Mouse (Mus musculus): ENCODE results near the gene Tmem230. TPM values are rescaled to one million over a fixed set of nuclear protein-coding genes. Genes with fewer than 3 reads are reported as not detected.

Gene Tmem230
- polyA plus RNA-seq, 1 experiment from 2014 or later, result 50.4 TPM

DNA sequence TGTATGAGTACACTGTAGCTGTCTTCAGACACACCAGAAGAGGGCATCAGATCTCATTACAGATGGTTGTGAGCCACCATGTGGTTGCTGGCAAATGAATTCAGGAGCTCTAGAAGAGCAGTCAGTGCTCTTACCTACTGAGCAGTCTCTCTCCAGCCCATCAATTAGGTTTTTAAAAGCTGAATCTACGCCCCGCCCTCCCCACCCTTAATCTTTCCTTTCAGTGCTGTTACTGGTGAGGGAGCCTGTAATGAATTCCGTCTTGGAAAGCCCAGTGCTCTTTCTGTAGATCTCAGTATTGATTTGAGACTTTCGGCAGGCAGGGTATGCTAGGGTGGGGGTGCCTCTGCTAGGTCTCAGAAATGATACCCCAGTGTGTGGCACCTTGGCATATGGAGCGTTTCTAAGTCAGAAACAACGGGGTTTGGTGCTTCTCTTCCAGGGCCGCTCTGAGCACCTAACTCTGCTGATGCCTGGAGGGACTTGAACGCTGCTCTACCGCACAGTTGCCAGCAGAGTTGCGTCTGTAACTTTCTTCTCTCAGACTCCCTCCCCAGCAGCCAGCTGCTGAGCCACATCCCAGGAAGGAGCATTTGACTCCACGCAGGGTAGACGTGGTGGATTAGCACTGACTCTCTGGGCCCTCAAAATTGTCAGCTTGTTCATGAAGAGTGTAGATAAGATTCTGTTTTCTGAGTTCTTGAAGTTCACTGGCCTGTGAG is 35.0 kb upstream of the Tmem230 start:
- Histone ChIP-seq H3K27ac (peak overlapping the region; percentile 30; the same call in 1 of the 2 replicates), H3K4me1 (replicated peaks) (peaks cover 39% of the 10 kb centered on the region), H3K9ac (no peak overlapping the region), H3K27me3 (no peaks in the 10 kb centered on the region), H3K9me3 (0 out of 2 replicates have a peak, but pooled peaks cover 4% of the 10 kb centered on the region), H3K36me3 (peaks cover 10% of the 10 kb centered on the region), H3K4me2 (no peak overlapping the region), H3K4me3 (no peak overlapping the region)
- WGBS, result 39% methylated on average over 12 of the region's 12 CpGs
- ATAC-seq (ENCODE audit: low FRiP score), result no peak

DNA sequence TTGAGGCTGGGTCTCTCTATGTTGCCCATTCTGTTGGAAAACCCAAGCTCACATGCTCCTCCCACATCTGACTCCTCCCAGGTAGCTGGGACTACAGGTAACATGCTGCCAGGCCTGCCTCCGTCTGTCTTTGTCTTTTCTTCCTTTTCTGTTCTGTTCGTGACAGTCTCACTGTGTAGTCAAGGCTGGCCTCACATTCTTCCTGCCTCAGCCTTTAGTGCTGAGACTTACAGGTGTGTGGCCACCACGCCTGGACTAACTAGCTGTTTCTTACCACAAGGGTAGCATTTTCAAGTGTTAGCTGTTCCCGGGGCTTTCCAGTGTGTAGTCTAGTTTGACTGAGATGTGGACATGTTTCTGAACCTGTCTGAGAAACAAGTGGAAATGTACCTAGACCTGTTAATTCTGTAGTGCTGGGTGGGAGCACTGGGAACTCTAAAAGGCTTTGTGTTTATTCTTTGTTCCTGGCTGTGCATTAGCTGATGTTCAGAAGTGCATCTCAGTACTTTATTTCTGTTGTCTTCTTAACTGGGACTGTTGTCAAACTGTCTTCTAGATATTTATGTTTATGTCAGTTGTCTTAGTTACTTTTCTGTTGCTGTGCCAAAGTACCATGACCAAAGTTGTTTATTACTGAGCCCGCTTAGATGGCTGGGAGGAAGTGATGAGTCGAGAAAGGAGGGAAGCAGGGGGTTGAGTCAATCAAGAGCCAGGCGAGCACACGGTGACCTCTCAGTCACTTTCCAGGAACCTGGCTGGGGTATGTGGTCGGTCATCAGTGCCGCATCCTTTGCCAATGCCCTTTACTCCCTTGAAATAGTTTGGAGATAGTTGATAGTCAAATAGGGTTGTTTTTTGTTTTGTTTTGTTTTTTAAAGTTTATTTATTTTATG is 34.2 kb upstream of the Tmem230 start:
- 0 out of 2 replicates have a peak, but pooled peaks cover 3% of the 10 kb centered on the region for H3K9me3 ChIP-seq
- no peak overlapping the region for H3K4me3 ChIP-seq
- H3K27me3 ChIP-seq, result no peaks in the 10 kb centered on the region
- no peak for ATAC-seq (ENCODE audit: low FRiP score)
- no peak overlapping the region for H3K27ac ChIP-seq
- WGBS, result 72% methylated on average over 10 of the region's 10 CpGs
- no peak overlapping the region for H3K9ac ChIP-seq
- H3K4me1 ChIP-seq (replicated peaks), result peaks cover 39% of the 10 kb centered on the region
- no peak overlapping the region for H3K4me2 ChIP-seq
- H3K36me3 ChIP-seq, result peaks cover 9% of the 10 kb centered on the region

DNA sequence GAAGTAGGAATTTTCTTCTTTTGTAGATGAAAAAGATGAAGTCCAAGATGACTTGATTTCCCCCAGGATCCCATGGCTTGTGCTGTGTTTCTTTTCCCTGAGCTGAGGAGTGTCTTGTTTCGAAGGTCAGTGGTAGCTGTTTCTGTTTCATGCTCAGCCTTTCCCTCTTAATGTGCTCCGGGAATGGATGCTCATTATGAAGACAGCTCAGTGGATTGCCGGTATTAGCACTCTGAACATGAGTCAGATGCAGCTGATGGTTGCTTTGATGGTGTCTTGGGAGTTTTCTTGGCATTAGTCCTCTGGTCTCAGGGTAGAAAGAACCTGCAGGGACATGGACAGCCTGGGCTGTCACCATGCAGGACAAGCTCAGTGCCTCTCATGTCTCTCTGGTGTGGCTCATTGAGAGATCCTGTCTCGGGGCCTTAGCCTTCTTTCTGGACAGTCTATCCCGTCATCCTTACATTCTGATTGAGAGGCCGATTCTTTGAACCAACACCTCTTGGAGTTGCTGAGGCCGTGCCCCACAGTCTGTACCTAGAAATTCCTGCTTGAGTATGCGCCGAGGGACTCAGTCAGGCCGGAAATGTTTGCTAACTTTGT is 33.0 kb upstream of the Tmem230 start:
- no peak overlapping the region for H3K27ac ChIP-seq
- H3K36me3 ChIP-seq, result peaks cover 9% of the 10 kb centered on the region
- WGBS, result 92% methylated on average over 10 of the region's 10 CpGs
- H3K27me3 ChIP-seq, result no peaks in the 10 kb centered on the region
- peaks cover 40% of the 10 kb centered on the region for H3K4me1 ChIP-seq (replicated peaks)
- H3K9ac ChIP-seq, result no peak overlapping the region
- no peak for ATAC-seq (ENCODE audit: low FRiP score)
- no peak overlapping the region for H3K4me2 ChIP-seq
- no peak overlapping the region for H3K4me3 ChIP-seq
- H3K9me3 ChIP-seq, result no peaks in the 10 kb centered on the region

DNA sequence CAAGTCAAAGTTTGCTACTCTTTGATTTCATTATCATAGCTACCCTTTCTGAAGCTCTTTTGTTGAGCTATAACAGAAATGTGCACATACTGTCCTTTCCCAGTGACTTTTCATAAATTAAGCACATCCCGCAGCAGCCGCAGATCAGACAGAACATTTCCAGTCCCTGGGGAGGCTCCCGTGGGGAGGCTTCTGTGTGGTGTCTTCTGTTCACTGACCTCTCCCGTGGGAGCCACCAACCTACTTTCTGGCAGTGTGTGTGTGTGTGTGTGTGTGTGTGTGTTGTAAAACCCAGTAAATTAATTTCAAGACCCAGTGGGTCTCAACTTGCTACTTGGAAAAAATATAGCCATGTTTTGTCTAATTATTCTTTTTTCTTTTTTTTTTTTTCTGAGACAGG is 32.4 kb upstream of the Tmem230 start:
- no peak overlapping the region for H3K27ac ChIP-seq
- H3K9me3 ChIP-seq, result no peaks in the 10 kb centered on the region
- peaks cover 41% of the 10 kb centered on the region for H3K4me1 ChIP-seq (replicated peaks)
- H3K27me3 ChIP-seq, result no peaks in the 10 kb centered on the region
- no peak for ATAC-seq (ENCODE audit: low FRiP score)
- H3K4me3 ChIP-seq, result no peak overlapping the region
- H3K36me3 ChIP-seq, result peaks cover 9% of the 10 kb centered on the region
- no peak overlapping the region for H3K9ac ChIP-seq
- 64% methylated on average over 4 of the region's 4 CpGs for WGBS
- H3K4me2 ChIP-seq, result no peak overlapping the region

DNA sequence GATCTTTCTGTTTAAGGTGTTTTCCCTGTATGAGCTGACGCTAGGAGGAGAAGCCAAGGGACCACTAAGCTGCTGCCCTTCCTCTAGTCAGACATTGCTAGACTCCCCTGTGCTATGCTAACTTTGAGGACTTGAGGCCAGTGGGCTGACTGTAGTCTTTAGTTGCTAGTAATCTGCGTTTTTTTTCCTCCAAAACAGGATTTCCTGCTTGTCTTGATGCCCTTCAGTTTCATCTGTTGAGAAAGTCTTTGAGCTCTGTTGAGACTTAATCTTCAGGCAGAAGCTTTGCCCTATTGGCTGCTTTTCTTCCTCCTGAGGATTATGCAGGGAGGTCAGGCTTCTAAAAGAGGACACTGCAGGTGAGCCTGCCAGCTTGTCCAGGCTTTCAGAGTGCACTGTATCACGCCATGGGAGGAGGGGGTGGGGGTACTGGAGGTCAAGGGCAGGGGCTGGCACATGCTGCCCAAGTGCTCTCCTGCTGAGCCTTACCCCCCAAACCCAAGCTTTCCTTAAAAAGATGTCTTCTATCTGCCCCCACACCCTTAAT is 31.8 kb upstream of the Tmem230 start:
- no peak for ATAC-seq (ENCODE audit: low FRiP score)
- WGBS, result 72% methylated on average over 3 of the region's 3 CpGs
- H3K27ac ChIP-seq, result no peak overlapping the region
- H3K27me3 ChIP-seq, result no peaks in the 10 kb centered on the region
- H3K9ac ChIP-seq, result no peak overlapping the region
- no peak overlapping the region for H3K4me3 ChIP-seq
- peaks cover 9% of the 10 kb centered on the region for H3K36me3 ChIP-seq
- no peaks in the 10 kb centered on the region for H3K9me3 ChIP-seq
- peaks cover 41% of the 10 kb centered on the region for H3K4me1 ChIP-seq (replicated peaks)
- H3K4me2 ChIP-seq, result no peak overlapping the region

DNA sequence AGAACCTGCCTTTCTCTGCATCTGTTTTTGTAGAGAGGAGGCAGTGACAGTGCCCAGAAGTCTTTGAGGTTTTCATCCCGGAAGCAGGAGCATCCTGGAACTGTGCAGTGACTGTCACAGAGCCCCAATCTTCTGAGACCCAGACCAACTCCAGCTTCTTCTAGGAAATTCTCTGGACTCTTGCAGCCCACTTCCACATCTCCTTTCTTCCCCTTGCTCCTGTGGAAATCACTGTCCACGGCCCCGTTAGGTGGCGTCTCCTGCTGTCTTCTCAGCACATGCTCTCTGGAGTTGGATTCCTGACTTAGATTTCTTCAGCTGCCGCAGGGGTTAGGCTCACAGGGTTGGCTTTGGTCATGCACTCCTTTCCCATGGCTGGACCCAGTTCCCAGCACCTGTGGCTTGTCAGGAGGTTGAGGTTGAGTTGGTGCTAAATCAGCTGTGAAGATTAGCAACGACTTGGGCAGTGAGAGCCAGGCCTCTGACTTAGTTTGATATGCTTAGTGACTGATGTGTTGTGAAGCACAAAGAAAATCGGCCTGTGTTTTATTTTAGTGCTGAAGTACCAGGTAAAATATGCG is 30.8 kb upstream of the Tmem230 start:
- Histone ChIP-seq H3K27me3 (no peaks in the 10 kb centered on the region), H3K4me2 (no peak overlapping the region), H3K9ac (no peak overlapping the region), H3K9me3 (no peaks in the 10 kb centered on the region), H3K27ac (no peak overlapping the region), H3K36me3 (peaks cover 9% of the 10 kb centered on the region), H3K4me1 (replicated peaks) (peaks cover 30% of the 10 kb centered on the region), H3K4me3 (no peak overlapping the region)
- 78% methylated on average over 8 of the region's 8 CpGs for WGBS
- no peak for ATAC-seq (ENCODE audit: low FRiP score)

DNA sequence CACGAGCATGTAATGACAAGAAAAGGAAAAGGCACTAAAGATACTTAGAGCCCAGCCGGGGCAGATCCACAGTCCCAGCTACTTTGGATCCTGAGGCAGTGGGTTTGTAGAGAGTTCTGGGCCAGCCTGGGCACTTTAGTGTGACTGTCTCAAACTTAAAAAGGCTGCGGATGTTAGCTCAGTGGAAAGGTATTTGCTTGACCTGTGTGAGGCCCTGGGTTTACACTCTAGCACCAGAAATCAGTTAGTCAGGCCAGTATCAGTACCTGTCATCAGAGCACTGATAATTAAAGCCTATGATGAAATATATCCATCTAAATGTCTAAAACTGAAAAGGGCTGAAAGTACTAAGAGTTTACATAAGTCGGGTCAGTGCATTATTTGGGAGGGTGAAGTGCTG is 28.6 kb upstream of the Tmem230 start:
- ATAC-seq (ENCODE audit: low FRiP score), result no peak
- no peaks in the 10 kb centered on the region for H3K27me3 ChIP-seq
- H3K4me2 ChIP-seq, result no peak overlapping the region
- H3K4me1 ChIP-seq (replicated peaks), result peaks cover 14% of the 10 kb centered on the region
- H3K27ac ChIP-seq, result no peak overlapping the region
- H3K4me3 ChIP-seq, result no peak overlapping the region
- peaks cover 9% of the 10 kb centered on the region for H3K36me3 ChIP-seq
- H3K9ac ChIP-seq, result no peak overlapping the region
- 92% methylated on average over 4 of the region's 4 CpGs for WGBS
- H3K9me3 ChIP-seq, result no peaks in the 10 kb centered on the region

DNA sequence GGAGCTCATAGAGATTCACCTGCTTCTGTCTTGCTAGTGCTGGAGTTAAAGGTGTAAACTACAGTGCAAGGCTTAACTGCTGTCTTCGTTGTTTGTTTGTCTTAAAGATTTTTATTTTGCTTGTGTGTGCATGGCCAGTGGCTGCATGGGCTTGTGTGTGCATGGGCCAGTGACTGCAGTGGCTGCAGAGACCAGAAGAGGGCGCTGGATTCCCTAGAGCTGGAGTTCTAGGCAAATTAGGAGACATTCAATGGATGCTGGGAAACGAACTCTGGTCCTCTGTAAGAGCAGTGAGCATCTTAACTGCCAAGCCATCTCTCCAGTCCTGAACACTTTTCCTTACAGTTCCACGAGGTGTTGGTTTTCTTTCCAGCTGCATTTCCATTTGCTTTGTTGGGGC is 27.9 kb upstream of the Tmem230 start:
- Histone ChIP-seq H3K36me3 (peaks cover 4% of the 10 kb centered on the region), H3K9ac (no peak overlapping the region), H3K27ac (no peak overlapping the region), H3K9me3 (no peaks in the 10 kb centered on the region), H3K27me3 (no peaks in the 10 kb centered on the region), H3K4me1 (replicated peaks) (peaks cover 14% of the 10 kb centered on the region), H3K4me2 (no peak overlapping the region), H3K4me3 (no peak overlapping the region)
- no peak for ATAC-seq (ENCODE audit: low FRiP score)
- WGBS, result 79% methylated on average over 4 of the region's 4 CpGs

DNA sequence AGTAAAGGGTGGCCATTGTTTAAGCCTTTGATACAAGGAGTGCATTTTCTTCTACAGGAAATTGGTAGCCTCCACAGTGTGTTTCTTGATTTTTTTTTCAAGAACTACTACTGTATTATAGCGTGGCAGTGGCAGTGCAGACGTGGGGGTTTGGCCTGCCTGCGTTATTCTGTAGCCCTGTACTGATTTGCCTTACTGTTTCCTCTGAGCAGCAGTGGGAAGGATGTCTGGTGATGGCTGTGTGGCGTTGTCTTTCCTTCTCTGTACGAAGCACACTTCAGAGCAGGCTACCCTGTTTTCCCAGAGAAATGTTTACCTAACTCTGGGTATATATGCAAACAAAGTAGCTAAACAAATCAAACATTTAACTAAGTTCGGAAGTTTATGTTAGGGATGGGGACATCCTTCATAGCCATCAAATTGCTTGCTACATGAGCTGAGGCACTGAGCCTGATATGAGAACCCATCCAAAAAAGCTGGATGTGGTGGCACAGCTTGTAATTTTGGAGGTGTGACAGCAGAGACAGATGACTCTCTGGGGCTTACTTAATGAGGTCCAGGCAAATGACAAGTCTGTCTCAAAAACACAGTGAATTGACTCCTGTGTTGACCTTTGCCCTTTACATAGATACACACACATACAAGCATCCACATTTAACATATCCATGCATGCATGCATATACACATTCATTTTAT is 25.2 kb upstream of the Tmem230 start:
- no peak overlapping the region for H3K9ac ChIP-seq
- H3K27ac ChIP-seq, result no peak overlapping the region
- 70% methylated on average over 6 of the region's 6 CpGs for WGBS
- no peak overlapping the region for H3K4me3 ChIP-seq
- no peak overlapping the region for H3K4me2 ChIP-seq
- H3K27me3 ChIP-seq, result no peaks in the 10 kb centered on the region
- no peaks in the 10 kb centered on the region for H3K9me3 ChIP-seq
- no peaks in the 10 kb centered on the region for H3K36me3 ChIP-seq
- no peak for ATAC-seq (ENCODE audit: low FRiP score)
- H3K4me1 ChIP-seq (replicated peaks), result peaks cover 6% of the 10 kb centered on the region; the same call in 1 of the 2 replicates

DNA sequence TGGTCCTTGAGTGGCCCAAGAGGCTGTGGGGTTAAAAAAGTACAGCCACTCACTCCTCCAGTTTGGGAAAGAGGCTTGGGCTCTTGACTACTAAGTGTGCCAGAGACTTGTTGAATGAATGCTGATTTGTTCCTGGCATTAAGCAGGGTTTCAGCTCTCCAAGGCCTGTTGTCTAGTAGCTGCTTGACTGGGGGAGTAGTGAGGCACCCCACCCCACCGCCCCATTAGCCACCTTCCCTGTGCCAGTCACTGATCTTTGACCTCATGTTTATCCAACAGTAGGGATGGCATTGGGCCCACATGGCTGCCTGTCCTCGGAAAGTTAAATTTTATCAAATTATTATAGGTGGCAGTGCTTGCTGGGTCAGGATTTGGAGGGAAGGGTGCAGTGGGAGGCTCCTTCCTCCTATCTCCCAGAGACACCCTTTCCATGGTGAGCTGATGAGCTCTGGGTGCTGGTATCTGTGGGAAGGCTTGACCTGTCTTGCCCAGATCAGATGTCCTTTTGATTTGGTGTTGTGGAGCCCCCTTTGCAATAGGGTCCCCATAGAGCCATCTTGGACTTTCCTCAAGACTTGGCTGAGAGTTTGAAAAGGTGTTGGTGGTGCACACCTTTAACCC is 22.8 kb upstream of the Tmem230 start:
- no peaks in the 10 kb centered on the region for H3K9me3 ChIP-seq
- no peaks in the 10 kb centered on the region for H3K27me3 ChIP-seq
- ATAC-seq (ENCODE audit: low FRiP score), result no peak
- no peak overlapping the region for H3K27ac ChIP-seq
- H3K4me3 ChIP-seq, result no peak overlapping the region
- H3K4me2 ChIP-seq, result no peak overlapping the region
- no peak overlapping the region for H3K9ac ChIP-seq
- no peaks in the 10 kb centered on the region for H3K36me3 ChIP-seq
- H3K4me1 ChIP-seq (replicated peaks), result peaks cover 4% of the 10 kb centered on the region; the same call in 1 of the 2 replicates
- 96% methylated on average over 2 of the region's 2 CpGs for WGBS

DNA sequence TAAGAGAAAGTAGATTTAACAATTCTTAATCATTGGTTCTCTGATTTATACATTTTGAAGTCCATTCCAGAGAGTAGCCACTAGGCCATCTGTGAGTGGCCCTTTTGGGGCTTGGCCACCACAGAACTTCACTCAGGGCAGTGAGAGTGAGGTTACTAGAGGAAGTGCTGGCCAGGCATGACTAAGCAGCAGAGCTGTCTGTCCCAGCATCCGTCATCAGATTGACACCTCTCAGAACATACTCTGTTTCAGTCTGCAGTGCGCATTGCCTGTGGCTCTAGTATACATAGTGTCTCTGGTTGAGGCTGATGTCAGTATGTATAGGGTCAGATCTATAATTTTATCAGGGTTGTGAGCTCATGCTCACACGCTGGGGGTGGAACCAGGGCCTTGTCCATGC is 21.6 kb upstream of the Tmem230 start:
- Histone ChIP-seq H3K27ac (no peak overlapping the region), H3K4me1 (replicated peaks) (peaks cover 15% of the 10 kb centered on the region), H3K4me2 (no peak overlapping the region), H3K9ac (no peak overlapping the region), H3K9me3 (no peaks in the 10 kb centered on the region), H3K4me3 (no peak overlapping the region), H3K36me3 (no peaks in the 10 kb centered on the region), H3K27me3 (no peaks in the 10 kb centered on the region)
- no peak for ATAC-seq (ENCODE audit: low FRiP score)
- WGBS, result 95% methylated on average over 3 of the region's 3 CpGs
